Mouse (Mus musculus): ENCODE data around the gene Patz1.

DNA sequence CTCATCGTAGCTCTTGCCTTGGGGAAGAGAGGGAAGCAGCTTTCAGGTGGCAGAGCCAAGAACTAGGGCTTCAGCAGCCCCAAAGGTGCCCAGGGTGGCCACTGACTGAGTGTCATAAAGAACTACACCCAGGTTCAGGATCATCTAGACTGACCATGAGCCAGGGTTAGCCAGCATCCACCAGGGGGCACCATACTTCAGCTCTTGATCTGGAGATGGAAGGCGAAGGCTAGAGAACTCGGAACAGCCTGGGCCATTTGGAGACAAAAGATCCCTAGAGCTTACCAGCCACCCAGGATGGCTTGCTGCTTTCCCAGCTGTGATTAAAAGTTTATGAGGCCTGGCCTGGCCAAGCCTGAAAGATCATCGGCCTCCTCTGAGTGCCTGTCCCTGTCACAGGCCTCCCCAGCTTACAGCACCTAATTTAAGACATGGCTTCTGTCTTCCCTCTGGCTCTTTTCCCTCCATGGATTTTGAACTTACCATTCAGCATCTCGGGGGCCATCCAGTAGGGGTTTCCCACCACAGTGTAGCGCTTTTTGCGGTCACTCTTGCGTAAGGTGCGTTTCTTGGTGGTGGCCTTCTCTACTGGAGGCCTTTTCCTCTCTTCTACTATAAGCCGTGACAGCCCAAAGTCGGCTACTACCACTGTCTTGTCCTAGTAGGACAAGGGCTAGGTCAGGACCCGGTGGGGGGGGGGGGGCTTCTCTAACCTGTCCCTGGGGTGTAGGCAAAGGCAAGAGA is 58.6 kb downstream of the Patz1 start:
- TF ChIP-seq CTCF (conservative IDR thresholded peaks at IDR 0.05; ENCODE audit: low read length): peak; percentile 93
- TF ChIP-seq POU5F1 (IDR thresholded peaks at IDR 0.05; ENCODE audit: borderline replicate concordance, low read length): no peak
